Mouse (Mus musculus) E14TG2a.4 (cell line): ENCODE measurements around the gene Mrm2.

Experiments used
- CTCF ChIP-seq: conservative IDR thresholded peaks from 2 replicates; pipeline ENCODE4 v1.5.1; 2014; ENCODE audit warnings: low read length
- NANOG ChIP-seq: IDR thresholded peaks from 2 replicates; pipeline ENCODE4 v1.6.1; 2014; ENCODE audit warnings: borderline replicate concordance, low read length, mixed read lengths
- POU5F1 ChIP-seq: IDR thresholded peaks from 2 replicates; pipeline ENCODE4 v1.6.1; 2014; ENCODE audit warnings: low read length, borderline replicate concordance

DNA sequence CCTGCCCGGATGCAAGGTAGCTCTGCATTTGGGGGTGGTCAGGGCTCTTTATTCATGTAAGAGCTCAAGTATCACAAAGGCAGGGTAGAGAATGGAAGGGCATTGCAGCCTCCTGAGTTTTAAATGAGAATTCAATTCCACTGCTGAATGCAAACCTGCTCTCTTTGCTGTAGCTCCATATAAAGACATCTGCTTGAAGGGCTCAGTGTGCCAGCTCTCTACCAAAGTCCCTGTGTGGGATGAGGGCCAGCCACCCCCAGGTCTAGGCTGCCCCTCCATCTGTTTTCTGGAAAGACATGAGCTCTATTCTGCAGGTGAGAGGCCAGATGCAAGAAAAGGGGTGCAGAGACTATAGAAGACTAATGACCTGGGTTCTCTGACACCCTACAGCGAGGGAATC is 46.9 kb downstream of the Mrm2 start:
- no peak for TF ChIP-seq CTCF
- no peak for TF ChIP-seq NANOG
- TF ChIP-seq POU5F1 = no peak
